Mouse (Mus musculus) cerebellum, postnatal 14 days (tissue): Measurements from ENCODE around the gene Prox1.

Source experiments
- DNase-seq, 2 experiments: peaks; one replicate each; pipeline ENCODE4 v3.0.0; 2021; ENCODE audit warnings: mixed read lengths in 2 of 2

Prox1 gene

GRCm38 (mm10) chr1:190076601-190077000 is 93.9 kb downstream of the Prox1 start:
- no peak for DNase-seq
